Mouse (Mus musculus): ENCODE measurements around the gene Tnfsf13. TPM values are rescaled to one million over a fixed set of nuclear protein-coding genes. Genes with fewer than 3 reads are reported as not detected.
"Not testable (repeated sequence)": the region's sequence is repeated elsewhere in the genome, so short reads cannot be mapped to it uniquely, and the experiment has no call there.

Tnfsf13 gene
- total RNA-seq (2021): 1 to 10 TPM; 2.0 to 5.0 TPM
- long read RNA-seq, experiment 1, partial matches to known transcripts: 0 of 2 reads
- long read RNA-seq, experiment 1, other reads (novel, unspliced or antisense): 0 of 2 reads
- long read RNA-seq, experiment 2: 0 reads

- peak; percentile 83 for DNase-seq
Measured at GRCm38 (mm10) chr11:69685526-69686148, at the start of gene Tnfsf13. TSS of gene Tnfsf13 (minus strand) at chr11:69685784.

GRCm38 (mm10) chr11:69731408-69731807 is 45.8 kb upstream of the Tnfsf13 start:
- DNase-seq: not testable (repeated sequence)

GRCm38 (mm10) chr11:69729063-69729462 is 43.5 kb upstream of the Tnfsf13 start:
- peak; percentile 71 for DNase-seq

- no peak for DNase-seq
Measured at GRCm38 (mm10) chr11:69725951-69726350, 40.4 kb upstream of the Tnfsf13 start.

GRCm38 (mm10) chr11:69723074-69723473 is 37.5 kb upstream of the Tnfsf13 start:
- DNase-seq: no peak

- DNase-seq: no peak
Measured at GRCm38 (mm10) chr11:69720852-69721251, 35.3 kb upstream of the Tnfsf13 start.

GRCm38 (mm10) chr11:69719423-69719822 is 33.8 kb upstream of the Tnfsf13 start:
- no peak for DNase-seq

- no peak for DNase-seq
Measured at GRCm38 (mm10) chr11:69718661-69719060, 33.1 kb upstream of the Tnfsf13 start.

GRCm38 (mm10) chr11:69716953-69717352 is 31.4 kb upstream of the Tnfsf13 start:
- no peak for DNase-seq

- peak; percentile 62 for DNase-seq
Measured at GRCm38 (mm10) chr11:69715929-69716328, 30.3 kb upstream of the Tnfsf13 start.

GRCm38 (mm10) chr11:69715482-69715881 is 29.9 kb upstream of the Tnfsf13 start:
- DNase-seq: peak; percentile 60

GRCm38 (mm10) chr11:69714636-69715329 is 29.2 kb upstream of the Tnfsf13 start:
- DNase-seq: no peak

- DNase-seq: no peak
Measured at GRCm38 (mm10) chr11:69712954-69713672, 27.5 kb upstream of the Tnfsf13 start.

- DNase-seq: no peak
Measured at GRCm38 (mm10) chr11:69711082-69711481, 25.5 kb upstream of the Tnfsf13 start.

- no peak for DNase-seq
Measured at GRCm38 (mm10) chr11:69710470-69710869, 24.9 kb upstream of the Tnfsf13 start.

- DNase-seq: no peak
Measured at GRCm38 (mm10) chr11:69709554-69710446, 24.2 kb upstream of the Tnfsf13 start.

GRCm38 (mm10) chr11:69708614-69709265 is 23.2 kb upstream of the Tnfsf13 start:
- no peak for DNase-seq

GRCm38 (mm10) chr11:69707873-69708381 is 22.3 kb upstream of the Tnfsf13 start:
- DNase-seq: no peak

GRCm38 (mm10) chr11:69707480-69707847 is 21.9 kb upstream of the Tnfsf13 start:
- no peak for DNase-seq

GRCm38 (mm10) chr11:69706775-69707479 is 21.3 kb upstream of the Tnfsf13 start:
- peak; percentile 90 for DNase-seq

- DNase-seq: no peak
Measured at GRCm38 (mm10) chr11:69704613-69705010, 19.0 kb upstream of the Tnfsf13 start.

Data from adrenal gland, postnatal 10 days (tissue).